Mouse (Mus musculus) ES-E14 (cell line): ENCODE results near the gene Nhlrc4.

Experiments
- MAFK ChIP-seq: IDR thresholded peaks from 2 replicates; pipeline ENCODE4 v1.6.1; 2014; ENCODE audit warnings: mild to moderate bottlenecking, low read depth, low read length, inconsistent platforms; ENCODE audit not compliant: insufficient read depth
- ZC3H11A ChIP-seq: IDR thresholded peaks from 2 replicates; pipeline ENCODE4 v1.6.1; 2012; ENCODE audit warnings: low read depth, mild to moderate bottlenecking, inconsistent platforms, low read length, borderline replicate concordance
- ZNF384 ChIP-seq: IDR thresholded peaks from 2 replicates; pipeline ENCODE4 v1.6.1; 2012; ENCODE audit warnings: low read depth, low read length, inconsistent platforms

DNA sequence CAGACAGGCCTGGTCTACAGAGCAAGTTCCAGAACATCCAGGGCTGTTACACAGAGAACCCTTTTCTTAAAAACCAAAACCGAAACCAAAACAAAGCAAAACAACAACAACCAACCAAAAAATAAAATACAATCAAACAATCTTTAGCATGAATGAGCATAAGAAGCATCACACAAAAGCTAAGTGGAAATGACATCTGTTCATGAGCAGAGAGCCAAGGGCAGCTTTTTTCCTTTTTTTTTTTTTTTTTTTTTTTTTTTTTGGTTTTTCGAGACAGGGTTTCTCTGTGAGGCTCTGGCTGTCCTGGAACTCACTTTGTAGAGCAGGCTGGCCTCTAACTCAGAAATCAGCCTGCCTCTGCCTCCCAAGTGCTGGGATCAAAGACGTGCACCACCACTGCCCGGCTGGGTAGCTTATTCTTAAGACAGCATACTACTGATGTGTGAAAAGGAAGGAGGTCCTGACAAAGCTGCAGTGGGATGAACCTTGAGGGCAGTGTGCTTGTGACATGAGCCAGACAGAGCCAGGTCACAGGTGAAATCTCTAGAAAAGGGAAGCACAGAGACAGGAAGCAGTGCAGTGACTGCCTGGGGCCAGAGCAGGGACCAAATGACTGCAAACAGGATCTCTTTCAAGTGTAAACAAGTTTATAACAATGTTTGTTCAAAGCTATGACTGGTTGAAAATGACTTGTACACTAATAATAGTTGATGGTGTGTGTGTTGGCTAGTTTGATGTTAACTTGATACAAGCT lies 26.4 kb upstream of the Nhlrc4 start:
- TF ChIP-seq ZC3H11A = no peak
- TF ChIP-seq MAFK = no peak
- no peak for TF ChIP-seq ZNF384
